Mouse (Mus musculus) c-Kit-positive CD71-positive TER-119-negative erythroid progenitor cells, embryonic 14.5 days (primary cell): ENCODE data around the gene Clca3a1.

Experiments
- DNase-seq: peaks from one replicate; pipeline ENCODE4 v3.0.0-alpha.2; 2013; ENCODE audit warnings: low read depth

Gene Clca3a1

DNA sequence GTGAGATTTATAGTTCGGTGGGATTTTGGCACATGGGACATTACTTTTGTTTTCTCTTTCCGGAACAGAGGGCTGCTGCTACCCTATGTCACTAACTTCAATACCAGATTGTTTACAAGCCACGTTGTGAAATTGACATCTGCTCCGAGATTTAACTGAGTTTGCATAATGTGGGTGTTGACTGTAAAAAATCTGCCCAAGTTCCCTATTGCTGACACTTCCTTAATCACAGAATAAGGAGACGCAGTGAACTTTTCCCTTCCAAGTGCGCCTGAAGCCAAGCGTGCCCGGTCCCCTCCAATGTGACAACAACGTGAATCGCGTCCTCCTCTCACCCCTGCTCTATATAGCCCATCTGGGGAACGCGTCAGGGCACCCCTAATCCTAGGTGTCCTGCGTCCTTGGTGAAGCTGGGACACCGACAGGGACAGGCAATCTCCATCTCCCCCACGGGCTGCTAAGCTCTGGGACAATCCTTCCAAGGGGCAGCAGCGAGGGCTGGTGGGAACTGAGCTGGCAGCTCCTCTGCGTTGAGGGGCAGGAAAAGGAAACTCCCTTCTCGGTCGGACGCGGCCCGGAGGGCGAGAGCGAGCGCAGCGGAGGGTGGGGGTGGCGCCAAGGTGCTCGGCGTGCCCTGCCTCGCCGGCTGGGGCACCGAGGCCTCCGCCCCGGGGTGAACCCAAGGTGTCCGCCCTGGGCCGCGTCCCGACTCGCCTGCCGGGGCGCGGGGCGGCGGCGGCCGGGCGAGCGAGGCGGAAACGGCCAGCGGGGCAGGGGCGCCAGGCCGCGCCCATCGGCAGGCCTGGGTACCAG lies 41.5 kb downstream of the Clca3a1 start:
- no peak for DNase-seq

DNA sequence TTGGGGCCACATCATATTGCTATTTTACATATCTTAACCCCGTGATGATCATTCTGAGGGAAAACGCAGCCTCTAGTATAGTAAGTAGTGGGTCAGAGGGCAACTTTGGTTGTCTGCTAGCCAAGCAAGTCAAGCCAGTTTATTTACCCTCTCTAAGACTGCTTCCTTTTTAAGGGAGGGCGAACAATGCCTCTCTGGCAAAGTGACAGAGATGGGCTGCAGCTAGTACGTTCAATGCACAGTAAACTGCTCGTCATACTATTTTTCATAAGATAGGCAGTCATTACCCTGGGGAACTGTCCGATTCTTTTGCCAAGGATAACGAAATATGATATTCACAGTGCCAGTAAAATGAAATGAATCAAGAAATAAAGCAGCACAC lies 42.1 kb downstream of the Clca3a1 start:
- DNase-seq = no peak

DNA sequence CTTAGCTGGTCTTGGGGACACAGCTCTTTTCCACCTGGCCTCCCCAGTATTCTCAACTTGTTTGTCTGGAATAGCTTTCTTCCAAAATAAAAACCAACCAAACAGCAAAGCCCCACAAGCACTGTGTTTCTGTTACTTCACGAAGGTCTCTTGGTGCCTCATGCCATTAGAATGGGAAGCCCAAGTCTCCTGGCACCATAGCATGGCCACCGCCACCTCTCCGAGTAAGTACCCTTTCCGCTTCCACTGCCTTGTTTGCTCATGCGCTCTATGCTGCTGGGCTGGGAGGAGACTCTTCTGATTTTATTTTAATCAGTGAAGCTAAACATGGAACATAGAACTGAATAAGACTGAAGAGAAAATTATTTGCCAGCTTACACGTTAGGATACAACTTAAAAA lies 42.9 kb downstream of the Clca3a1 start:
- DNase-seq = no peak

DNA sequence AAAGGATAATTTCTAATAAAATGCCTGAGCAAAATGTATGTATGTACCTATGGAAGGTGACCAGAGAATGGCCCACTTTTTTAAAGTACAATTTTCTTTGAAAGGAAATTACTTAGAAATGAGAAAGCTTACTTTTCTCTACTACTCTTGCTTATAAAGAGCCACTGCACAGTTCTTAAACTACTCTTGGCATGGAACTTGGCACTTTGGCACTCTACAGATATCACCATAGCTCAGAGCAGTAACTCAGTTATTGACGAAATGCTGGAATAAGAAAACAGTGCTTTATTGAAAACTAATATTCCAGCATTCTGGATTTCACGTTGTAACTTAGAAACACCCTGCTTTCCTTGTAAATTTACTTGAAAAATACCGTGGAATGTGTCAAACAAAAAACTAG lies 43.7 kb downstream of the Clca3a1 start:
- DNase-seq = no peak

DNA sequence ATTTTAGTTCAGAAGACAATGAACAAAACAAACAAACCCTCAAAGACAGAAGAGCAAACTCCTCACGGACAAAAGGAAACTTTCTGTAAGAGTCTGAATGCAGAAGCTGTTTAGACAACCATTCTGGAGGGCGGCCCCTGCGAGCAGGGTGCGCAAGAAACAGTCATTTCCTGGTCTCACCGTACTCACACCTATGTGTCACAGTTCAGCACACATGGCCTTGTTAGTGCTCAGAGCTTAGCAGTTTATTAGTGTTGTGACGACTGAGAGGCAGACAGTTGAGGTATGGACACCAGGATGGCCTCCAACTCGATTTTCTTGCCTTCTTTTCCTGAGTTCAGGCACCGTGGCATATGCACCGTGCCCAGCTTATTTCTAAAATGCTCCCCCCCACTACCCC lies 44.9 kb downstream of the Clca3a1 start:
- DNase-seq = no peak

DNA sequence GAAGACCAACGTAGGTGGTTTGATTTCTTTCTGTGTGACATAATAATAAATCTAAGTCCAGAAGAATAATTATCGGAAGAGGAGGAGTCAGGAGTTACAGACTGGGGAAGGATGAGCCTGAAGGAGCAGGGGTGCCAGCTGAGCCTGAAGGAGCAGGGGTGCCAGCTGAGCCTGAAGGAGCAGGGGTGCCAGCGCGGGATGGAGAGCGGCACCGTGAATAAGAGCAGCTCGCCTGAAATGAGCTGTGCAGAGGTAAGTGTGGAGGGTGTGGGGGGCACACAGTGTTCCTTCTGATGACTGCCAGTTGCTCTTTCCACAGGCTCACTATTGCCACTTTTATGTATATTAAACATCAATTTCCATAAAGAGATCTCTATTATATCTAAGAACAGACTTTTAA lies 45.7 kb downstream of the Clca3a1 start:
- DNase-seq = no peak

DNA sequence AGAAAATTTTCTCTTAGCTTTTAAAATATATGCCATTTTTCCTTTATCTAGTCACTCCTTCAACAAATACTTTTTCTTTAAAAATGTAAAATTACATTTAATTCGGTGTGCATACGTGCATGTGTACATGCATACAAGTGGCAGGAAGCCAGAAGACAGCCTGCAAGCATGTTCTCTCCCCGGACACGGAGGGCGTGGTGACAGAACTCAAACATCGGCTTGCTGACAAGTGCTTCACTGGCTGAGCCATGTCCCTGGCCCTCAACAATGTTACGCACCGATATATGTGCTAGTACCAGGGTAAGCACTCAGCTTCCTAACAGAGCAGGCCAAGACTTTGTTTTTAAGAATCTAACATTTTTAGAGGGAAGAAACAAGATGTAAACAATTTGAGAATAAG lies 46.2 kb downstream of the Clca3a1 start:
- no peak for DNase-seq

DNA sequence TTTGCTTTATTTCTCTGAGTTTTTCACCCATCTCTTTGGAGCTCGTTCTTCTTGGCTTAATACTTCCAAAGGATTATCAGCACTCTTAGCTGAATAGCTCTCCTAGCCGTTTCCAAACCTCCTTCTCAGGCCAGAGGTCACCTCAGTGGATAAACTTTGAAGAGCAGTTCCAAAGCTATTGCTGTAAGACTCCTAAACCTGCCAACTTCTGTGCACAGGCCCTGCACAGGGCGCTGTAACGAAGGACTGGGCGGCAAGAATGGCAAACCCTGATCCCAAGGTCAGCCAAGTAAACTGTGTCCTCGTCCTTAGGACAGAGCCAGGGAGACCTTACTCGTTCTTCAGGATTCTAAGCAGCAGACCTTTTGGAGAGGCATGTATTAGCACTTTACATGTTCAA lies 46.7 kb downstream of the Clca3a1 start:
- no peak for DNase-seq

DNA sequence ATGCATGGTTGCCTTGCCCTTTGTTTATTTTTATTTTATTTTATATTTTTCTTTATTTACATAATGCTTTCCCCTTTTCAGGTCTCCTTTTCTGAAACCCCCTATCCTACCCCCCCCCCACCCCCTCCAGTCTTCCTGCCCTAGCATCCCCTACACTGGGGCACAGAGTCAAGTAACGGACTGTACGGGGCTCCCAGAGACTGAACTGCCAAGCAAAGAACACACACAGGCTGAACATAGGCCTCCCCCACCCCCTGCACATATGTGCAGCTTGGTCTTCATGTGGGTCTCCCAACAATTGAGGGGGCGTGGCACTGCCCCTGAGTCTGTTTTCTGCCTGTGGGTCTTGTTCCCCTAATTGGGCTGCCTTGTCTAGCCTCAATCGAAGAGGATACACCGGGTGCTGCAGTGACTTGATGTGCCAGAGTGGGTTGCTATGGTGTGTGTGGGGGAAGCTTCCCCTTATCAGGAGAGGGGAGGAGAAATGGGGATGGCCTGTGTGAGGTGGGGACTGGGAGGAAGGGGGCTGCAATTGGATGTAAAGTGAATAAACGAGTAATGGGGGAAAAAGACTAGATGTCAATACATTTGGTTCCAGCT lies 49.1 kb downstream of the Clca3a1 start:
- no peak for DNase-seq

DNA sequence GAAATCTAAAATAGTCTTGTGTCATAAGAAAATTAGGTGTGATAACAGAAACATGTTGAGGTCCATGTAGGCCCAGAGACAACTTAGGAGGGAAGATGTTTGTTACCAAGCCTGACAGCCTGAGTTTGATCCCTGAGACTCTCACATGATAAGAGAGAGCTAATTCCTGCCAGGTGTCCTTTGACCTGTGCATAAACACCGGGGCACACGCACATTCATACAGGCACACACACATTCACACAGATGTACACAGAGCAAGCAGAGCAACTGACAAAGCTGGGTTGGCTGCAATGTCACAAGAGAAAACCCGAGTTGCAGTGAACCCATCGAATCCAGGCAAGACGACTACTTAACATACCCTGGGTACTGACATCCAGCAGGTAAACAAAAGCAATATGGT lies 52.2 kb downstream of the Clca3a1 start:
- DNase-seq = no peak

DNA sequence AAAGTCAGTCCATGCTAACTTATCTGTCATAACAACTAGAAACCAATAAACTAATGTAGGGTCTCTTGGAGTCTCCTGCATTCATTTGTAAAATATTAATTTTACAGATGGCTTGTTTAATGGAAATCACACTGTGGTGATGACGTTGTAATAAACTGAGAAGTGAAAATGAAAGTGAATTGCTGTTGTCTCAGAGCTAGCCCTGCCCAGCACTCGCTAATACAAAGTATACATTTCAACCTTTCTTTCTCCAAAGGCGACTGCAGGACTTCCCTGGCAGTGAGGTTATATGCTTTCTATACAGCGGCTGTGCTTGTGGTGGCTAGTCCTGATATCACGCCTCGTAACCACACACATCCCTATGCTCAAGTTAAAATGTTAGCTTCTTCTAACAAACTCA lies 56.8 kb downstream of the Clca3a1 start:
- no peak for DNase-seq

DNA sequence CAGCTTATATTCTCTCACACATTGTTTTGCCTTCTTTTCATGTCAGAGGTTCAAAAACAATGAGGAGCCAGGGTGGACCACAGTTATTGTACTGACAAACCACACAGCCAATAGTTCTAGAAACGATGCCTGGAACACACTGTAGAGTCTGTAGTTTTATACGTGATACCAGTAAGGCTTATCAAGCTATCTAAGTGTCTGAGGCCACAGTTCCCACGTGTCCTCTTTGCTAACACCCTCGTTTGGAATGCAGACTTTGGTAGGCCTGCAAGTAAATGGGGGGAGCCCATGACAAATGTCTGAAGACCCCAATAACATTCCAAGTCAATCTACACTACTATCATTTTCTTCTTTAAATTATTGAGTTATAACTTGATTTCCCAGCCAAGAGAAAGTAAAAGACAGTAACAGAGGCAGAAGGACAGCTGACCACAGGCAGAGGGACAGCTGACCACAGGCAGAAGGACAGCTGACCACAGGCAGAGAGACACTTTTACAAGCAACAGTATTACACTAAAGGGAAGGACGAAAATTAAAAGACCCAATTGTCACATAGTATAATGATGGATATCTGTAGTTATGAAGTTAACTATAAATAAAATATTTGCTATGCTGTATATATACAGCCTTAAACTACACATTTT lies 61.9 kb downstream of the Clca3a1 start:
- DNase-seq = no peak

DNA sequence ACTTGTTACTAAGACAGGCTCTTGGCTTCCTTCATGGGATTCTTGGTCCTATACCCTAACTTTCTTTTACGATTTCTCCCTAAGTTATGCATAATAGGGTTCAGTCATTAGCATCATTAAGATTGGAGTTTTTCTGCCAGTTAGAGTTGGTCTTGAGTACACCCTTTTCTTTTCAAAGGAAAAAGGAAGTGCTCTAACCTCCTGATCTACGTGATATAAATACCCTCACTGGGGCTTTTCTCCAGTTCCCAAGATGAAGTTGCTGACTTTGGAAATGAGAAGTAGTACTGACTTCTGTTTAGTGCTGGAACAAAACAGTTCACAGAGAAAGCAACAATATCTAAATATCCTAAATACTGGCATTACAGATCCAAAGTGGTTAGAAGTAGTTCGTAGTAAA lies 62.8 kb downstream of the Clca3a1 start:
- DNase-seq = no peak

DNA sequence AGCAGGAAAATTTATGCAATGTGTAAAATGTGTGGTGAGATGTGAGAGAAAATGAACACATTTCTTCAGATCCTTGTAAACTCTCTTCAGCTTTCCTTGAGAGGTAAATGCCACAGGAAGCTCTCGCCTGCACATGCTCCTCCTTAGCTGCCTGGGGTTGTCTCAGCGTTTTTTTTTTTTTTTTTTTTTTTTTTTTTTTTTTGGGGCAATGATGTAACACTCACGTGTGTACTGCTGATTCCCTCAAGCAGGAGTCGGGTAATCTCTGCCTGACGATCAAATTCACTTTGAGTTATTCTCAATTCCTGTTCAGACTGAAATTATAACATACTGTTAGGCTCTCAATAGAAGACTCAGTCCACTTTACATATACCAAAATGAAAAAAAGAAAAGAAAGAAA lies 63.6 kb downstream of the Clca3a1 start:
- no peak for DNase-seq

DNA sequence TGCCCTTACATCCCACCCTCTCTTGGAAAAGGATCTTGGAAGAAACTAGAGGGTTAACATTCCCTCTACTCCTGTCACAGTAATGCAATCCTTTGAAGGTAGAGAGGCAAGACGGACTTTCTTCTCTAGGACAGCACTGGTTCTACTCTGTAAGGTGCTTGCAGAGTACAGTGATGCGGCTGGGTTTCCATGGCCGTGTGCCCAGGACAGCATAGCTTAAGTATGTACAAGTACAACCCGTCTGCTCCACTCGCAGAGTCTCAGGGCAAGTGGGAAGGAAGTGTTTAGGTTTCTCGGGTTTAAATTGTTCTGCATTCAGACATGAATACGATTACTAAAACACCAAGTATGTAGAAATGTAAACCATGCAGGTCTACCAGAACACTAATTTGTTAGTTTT lies 65.8 kb downstream of the Clca3a1 start:
- DNase-seq = no peak

DNA sequence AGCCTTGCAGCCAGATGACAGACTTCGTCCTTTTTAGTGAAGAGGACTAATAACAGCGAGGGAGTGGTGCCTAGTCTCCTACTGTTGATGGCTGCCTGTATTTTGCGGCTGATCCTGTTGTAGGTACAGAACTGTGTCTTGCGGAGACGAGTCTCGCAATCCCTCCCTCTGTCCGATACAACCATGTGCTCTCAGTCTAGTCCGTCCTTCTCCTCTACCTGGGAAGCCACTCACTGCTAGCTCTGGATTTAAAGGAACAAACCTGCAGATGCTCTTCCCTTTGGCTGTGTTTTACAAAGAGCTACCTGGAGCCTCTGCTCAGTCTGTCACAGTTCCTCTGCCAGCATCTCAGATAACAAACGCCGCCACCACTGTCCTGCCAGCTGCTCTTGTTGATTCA lies 66.7 kb downstream of the Clca3a1 start:
- DNase-seq = no peak

DNA sequence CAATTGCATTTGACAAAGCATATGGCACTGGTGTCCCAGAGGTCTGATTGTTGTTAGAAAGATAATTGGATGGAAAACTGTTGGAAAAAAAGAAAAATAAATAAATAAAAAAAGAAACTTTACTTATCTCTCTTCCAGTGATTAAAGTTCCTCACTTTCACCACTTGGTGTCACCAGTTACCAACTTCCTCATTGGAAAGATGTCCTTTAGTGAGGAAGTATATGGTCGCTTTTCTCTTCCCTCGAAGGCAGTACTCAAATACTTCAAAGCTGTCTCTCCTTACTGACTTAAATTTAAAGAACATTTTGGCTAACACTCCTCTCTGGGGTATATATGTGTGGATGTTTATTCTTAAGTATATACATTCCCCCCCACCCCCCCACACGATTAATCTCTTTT lies 68.7 kb downstream of the Clca3a1 start:
- peak; percentile 56 for DNase-seq

DNA sequence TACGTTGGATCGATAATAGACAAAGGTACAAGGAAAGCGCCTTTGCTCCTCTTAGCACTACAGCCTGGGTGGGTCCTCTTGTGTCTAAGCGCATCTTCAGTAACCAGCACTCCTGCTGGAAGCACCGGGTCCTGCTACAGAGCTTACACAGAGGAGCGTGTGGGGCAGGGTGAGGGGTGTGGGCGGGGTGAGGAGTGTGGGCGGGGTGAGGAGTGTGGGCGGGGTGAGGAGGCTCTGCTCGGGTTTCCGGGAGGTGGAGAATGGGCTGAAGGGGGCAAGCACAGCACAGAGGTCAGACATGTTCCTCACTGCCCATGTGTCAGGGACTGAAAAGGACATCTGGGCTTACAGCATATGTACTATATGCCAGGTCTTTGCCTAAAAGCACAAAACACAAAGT lies 71.5 kb downstream of the Clca3a1 start:
- peak; percentile 69 for DNase-seq

DNA sequence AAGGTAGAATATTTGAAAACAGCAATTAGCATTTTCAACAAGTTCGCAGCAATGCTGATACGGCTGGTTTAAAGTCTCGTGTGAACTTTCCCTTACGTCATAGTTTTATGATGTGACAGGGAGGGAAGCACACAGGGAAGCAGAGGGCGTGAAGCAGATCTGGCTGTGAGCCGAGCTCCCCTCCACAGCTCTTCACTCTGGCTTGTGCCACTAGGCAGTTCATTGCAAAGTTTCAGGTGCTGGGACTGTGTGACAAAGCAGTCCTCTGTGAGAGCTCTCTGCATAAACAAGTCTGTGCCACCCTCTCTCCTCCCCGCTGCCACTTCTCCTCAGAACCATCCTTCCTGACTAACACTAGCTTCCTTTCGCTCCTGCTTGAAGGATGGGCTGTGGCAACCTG lies 72.5 kb downstream of the Clca3a1 start:
- no peak for DNase-seq

DNA sequence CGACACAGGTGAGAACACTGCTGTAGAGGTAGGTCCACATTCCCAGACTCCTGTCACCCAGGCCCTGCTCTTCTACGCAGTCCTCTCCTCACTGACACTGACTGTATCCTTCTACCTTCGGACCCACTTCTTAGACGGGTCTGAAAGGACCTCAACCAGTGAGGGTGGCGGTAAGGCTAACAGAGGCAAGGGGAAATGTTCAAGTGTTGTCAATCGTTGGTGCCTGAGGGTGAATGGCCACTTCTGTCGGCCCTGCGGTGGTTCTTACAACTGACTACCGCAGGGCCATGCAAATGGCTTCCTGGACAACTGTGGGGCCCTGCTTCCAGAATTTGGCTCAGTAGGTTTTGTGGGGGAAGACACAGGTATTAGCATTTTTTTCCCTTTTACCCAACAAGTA lies 73.2 kb downstream of the Clca3a1 start:
- no peak for DNase-seq

DNA sequence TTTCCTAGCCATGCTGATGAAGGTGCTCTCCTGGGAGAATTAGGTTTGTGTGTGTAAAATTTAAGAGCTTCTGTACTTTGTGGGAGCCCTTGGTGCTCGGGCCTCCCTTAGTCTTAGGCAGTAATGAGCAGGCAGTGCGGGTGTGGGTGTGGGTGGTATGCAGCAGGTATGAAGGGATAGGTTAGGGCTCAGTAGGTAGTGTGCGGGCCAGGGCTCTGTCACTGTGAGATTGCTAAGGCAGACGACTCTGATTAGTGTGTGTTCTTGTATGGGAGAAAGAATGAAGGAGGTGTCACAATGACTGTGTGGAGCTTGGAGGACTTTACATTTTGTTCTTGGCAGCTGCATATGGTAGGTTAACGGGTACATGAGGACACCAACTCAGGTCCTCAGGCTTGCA lies 74.6 kb downstream of the Clca3a1 start:
- DNase-seq = no peak

DNA sequence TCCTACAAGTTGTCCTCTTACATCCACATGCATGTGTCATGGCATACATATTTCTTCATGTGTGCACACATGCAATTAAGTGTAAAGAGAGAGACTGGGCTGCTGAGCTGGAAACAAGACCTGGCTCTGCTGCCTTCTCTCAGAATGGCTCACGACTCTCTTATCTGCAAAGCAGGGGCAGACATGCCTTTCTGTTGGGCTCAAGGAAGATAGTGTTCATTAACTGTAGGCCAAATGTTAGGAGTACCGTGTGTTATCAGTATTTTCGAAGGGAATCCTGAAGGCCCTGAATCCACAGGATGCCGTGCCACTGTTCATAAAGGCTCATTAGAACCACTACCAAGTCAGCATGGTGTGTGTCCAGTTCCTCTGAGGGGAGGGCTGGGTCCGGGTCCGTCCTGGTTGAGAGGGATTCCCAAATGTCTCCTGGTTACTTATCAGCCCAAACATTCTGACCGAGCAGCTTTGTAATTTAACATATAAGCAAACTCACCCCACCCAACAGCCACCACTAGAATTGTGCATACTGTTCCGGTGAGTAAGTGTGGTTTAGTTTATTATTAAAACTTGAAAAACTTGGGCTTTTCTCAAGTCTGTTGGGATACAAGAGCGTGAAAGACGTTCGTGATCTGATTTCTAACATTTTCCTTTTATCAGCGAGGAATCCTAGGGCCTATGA lies 77.5 kb downstream of the Clca3a1 start:
- no peak for DNase-seq

DNA sequence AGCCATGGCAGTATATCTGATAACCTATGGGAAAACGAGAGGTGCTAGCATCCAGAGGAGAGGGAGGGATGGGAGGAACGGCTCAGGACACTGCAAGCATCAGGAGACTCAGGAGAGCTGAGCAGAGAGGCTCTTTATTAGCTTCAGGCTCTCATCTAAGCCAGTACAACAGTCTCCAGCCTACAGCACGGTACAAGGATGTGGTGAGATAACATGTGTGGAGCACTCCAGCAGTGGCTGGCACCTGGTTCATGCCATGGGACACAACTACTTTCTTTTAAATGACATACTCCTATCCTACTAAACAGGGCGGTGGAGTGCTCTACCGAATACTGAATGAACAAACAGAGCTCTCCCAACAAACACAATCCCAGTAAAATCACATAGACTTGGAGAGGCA lies 79.2 kb downstream of the Clca3a1 start:
- DNase-seq = no peak
